Mouse (Mus musculus): ENCODE data around the gene Arhgef17. TPM values are rescaled to one million over a fixed set of nuclear protein-coding genes. Genes with fewer than 3 reads are reported as not detected.

Gene Arhgef17
- total RNA-seq, 1 experiment from 2014 or later, result 43.9 TPM

- no peak for DNase-seq
Measured at GRCm38 (mm10) chr7:100875822-100876221, 56.1 kb downstream of the Arhgef17 start.

GRCm38 (mm10) chr7:100873197-100873596 lies 58.7 kb downstream of the Arhgef17 start:
- no peak for DNase-seq

- DNase-seq, result peak; percentile 87
Measured at GRCm38 (mm10) chr7:100871892-100872291, 60.0 kb downstream of the Arhgef17 start.

GRCm38 (mm10) chr7:100871355-100871754 lies 60.6 kb downstream of the Arhgef17 start:
- no peak for DNase-seq

- DNase-seq, result no peak
Measured at GRCm38 (mm10) chr7:100869877-100870629, 61.9 kb downstream of the Arhgef17 start.

- DNase-seq, result no peak
Measured at GRCm38 (mm10) chr7:100868551-100868950, 63.4 kb downstream of the Arhgef17 start.

- no peak for DNase-seq
Measured at GRCm38 (mm10) chr7:100867561-100867960, 64.3 kb downstream of the Arhgef17 start.

- peak; percentile 79 for DNase-seq
Measured at GRCm38 (mm10) chr7:100866675-100867074, 65.2 kb downstream of the Arhgef17 start.

- DNase-seq, result peak; percentile 96
Measured at GRCm38 (mm10) chr7:100862828-100863638, 68.9 kb downstream of the Arhgef17 start, which contains the start of gene Relt. TSS of gene Relt (minus strand) at chr7:100863446.

- no peak for DNase-seq
Measured at GRCm38 (mm10) chr7:100862353-100862752, 69.6 kb downstream of the Arhgef17 start.

- no peak for DNase-seq
Measured at GRCm38 (mm10) chr7:100861209-100861608, 70.7 kb downstream of the Arhgef17 start.

- DNase-seq, result no peak
Measured at GRCm38 (mm10) chr7:100860450-100860849, 71.5 kb downstream of the Arhgef17 start.

- peak; percentile 48 for DNase-seq
Measured at GRCm38 (mm10) chr7:100855795-100856573, 75.9 kb downstream of the Arhgef17 start.

GRCm38 (mm10) chr7:100855300-100855699 lies 76.6 kb downstream of the Arhgef17 start:
- DNase-seq, result no peak

- no peak for DNase-seq
Measured at GRCm38 (mm10) chr7:100854861-100855260, 77.0 kb downstream of the Arhgef17 start.

- DNase-seq, result peak; percentile 49
Measured at GRCm38 (mm10) chr7:100854137-100854814, 77.6 kb downstream of the Arhgef17 start.

GRCm38 (mm10) chr7:100853396-100853795 lies 78.5 kb downstream of the Arhgef17 start:
- no peak for DNase-seq

GRCm38 (mm10) chr7:100851481-100852356 lies 80.2 kb downstream of the Arhgef17 start:
- DNase-seq, result peak; percentile 18

GRCm38 (mm10) chr7:100849508-100849907 lies 82.4 kb downstream of the Arhgef17 start:
- DNase-seq, result no peak

GRCm38 (mm10) chr7:100848744-100849143 lies 83.2 kb downstream of the Arhgef17 start:
- DNase-seq, result peak; percentile 83

GRCm38 (mm10) chr7:100847131-100847530 lies 84.8 kb downstream of the Arhgef17 start:
- DNase-seq, result no peak

Data from adrenal gland, postnatal 14 days (tissue).